Mouse (Mus musculus) C2C12 (cell line): ENCODE measurements at regions not wholly inside any gene's neighbourhood (a gene's known extent, or its start where the extent isn't known, plus 50 kb on each side); places are given as distances from the start of the nearest gene placed in this dataset.

Source experiments
- H3K27me3 ChIP-seq: one replicate; pipeline ENCODE4 v1.6.1; 2011; ENCODE audit not compliant: control insufficient read depth, insufficient read depth, insufficient read length
- H3K36me3 ChIP-seq: one replicate; pipeline ENCODE4 v1.6.1; 2011; ENCODE audit not compliant: control insufficient read depth, insufficient read depth
- H3K4me3 ChIP-seq: one replicate; pipeline ENCODE4 v1.5.1; 2011; ENCODE audit warnings: mild to moderate bottlenecking, control low read depth; ENCODE audit not compliant: poor library complexity, insufficient read depth, severe bottlenecking
- H3K79me2 ChIP-seq: one replicate; pipeline ENCODE4 v1.6.1; 2011; ENCODE audit not compliant: control insufficient read depth, insufficient read depth
- H3K79me3 ChIP-seq: one replicate; pipeline ENCODE4 v1.6.1; 2011; ENCODE audit warnings: low read depth, control low read depth
- H3ac ChIP-seq: one replicate; pipeline ENCODE3; 2011; ENCODE audit warnings: low read depth; ENCODE audit not compliant: control insufficient read depth, insufficient read length
- CEBPB ChIP-seq: IDR thresholded peaks from one replicate; pipeline ENCODE4 v1.6.1; 2011; ENCODE audit warnings: low read depth, mild to moderate bottlenecking, control low read depth, moderate library complexity
- CTCF ChIP-seq: IDR thresholded peaks from one replicate; pipeline ENCODE4 v1.5.1; 2011; ENCODE audit not compliant: control insufficient read depth, insufficient read depth, insufficient read length
- FOSL1 ChIP-seq: IDR thresholded peaks from one replicate; pipeline ENCODE4 v1.8.0; 2011; ENCODE audit warnings: mild to moderate bottlenecking, low read length; ENCODE audit not compliant: poor library complexity, insufficient read depth, severe bottlenecking
- MAX ChIP-seq: IDR thresholded peaks from one replicate; pipeline ENCODE4 v1.6.1; 2011; ENCODE audit warnings: mild to moderate bottlenecking, control low read depth
- MYOD1 ChIP-seq: IDR thresholded peaks from one replicate; pipeline ENCODE4 v1.6.1; 2011; ENCODE audit warnings: low read depth; ENCODE audit not compliant: control insufficient read depth, insufficient read length
- MYOG ChIP-seq: IDR thresholded peaks from one replicate; pipeline ENCODE4 v1.6.1; 2011; ENCODE audit not compliant: control insufficient read depth, insufficient read length; ENCODE audit errors: extremely low read depth
- USF1 ChIP-seq: IDR thresholded peaks from one replicate; pipeline ENCODE4 v1.6.1; 2011; ENCODE audit warnings: low read depth, mild to moderate bottlenecking, control low read depth, moderate library complexity

GRCm38 (mm10) chr13:71459022-71459536 is 504.4 kb downstream of the Irx1 start:
- H3ac ChIP-seq = no peak overlapping the region
- H3K4me3 ChIP-seq = no peak overlapping the region
- TF ChIP-seq MAX (no peak), MYOD1 (no peak), FOSL1 (no peak), CTCF (no peak), MYOG (no peak), USF1 (no peak), CEBPB (no peak)
- no peaks in the 10 kb centered on the region for H3K79me2 ChIP-seq
- no peaks in the 10 kb centered on the region for H3K36me3 ChIP-seq
- no peaks in the 10 kb centered on the region for H3K27me3 ChIP-seq
- no peaks in the 10 kb centered on the region for H3K79me3 ChIP-seq

- TF ChIP-seq MYOD1 = no peak
- TF ChIP-seq CTCF = peak; percentile 86
These were observed 505.2 kb downstream of the Irx1 start for GRCm38 (mm10) chr13:71458061-71458935.

GRCm38 (mm10) chr13:71457550-71457949 is 506.0 kb downstream of the Irx1 start:
- no peak for TF ChIP-seq FOSL1
- TF ChIP-seq MYOD1 = no peak
- TF ChIP-seq CTCF = no peak
- no peak for TF ChIP-seq MYOG
- TF ChIP-seq MAX = no peak
- TF ChIP-seq USF1 = no peak
- Histone ChIP-seq H3ac (no peak overlapping the region), H3K79me2 (no peaks in the 10 kb centered on the region), H3K27me3 (no peaks in the 10 kb centered on the region), H3K36me3 (no peaks in the 10 kb centered on the region), H3K4me3 (no peak overlapping the region), H3K79me3 (no peaks in the 10 kb centered on the region)

More at GRCm38 (mm10) chr13:71458061-71458935, 505.2 kb downstream of the Irx1 start:
- no peaks in the 10 kb centered on the region for H3K79me3 ChIP-seq
- no peaks in the 10 kb centered on the region for H3K79me2 ChIP-seq
- H3K27me3 ChIP-seq = no peaks in the 10 kb centered on the region
- no peak overlapping the region for H3K4me3 ChIP-seq
- H3K36me3 ChIP-seq = no peaks in the 10 kb centered on the region
- no peak overlapping the region for H3ac ChIP-seq

- no peaks in the 10 kb centered on the region for H3K27me3 ChIP-seq
- no peak overlapping the region for H3K4me3 ChIP-seq
- no peaks in the 10 kb centered on the region for H3K79me2 ChIP-seq
- TF ChIP-seq CTCF (no peak), MYOG (no peak), USF1 (no peak)
- no peak overlapping the region for H3ac ChIP-seq
- H3K79me3 ChIP-seq = no peaks in the 10 kb centered on the region
- no peaks in the 10 kb centered on the region for H3K36me3 ChIP-seq
These were observed 511.3 kb downstream of the Irx1 start for GRCm38 (mm10) chr13:71452258-71452657.

GRCm38 (mm10) chr13:71437601-71438099 is 525.9 kb downstream of the Irx1 start:
- Histone ChIP-seq H3ac (no peak overlapping the region), H3K27me3 (no peaks in the 10 kb centered on the region), H3K79me2 (no peaks in the 10 kb centered on the region), H3K36me3 (no peaks in the 10 kb centered on the region), H3K4me3 (no peak overlapping the region), H3K79me3 (no peaks in the 10 kb centered on the region)
- no peak for TF ChIP-seq CTCF
- no peak for TF ChIP-seq MYOG
- no peak for TF ChIP-seq FOSL1
- no peak for TF ChIP-seq MYOD1
- no peak for TF ChIP-seq MAX
- TF ChIP-seq USF1 = no peak
- no peak for TF ChIP-seq CEBPB
